ENCODE assay signal across 8 mouse cellular contexts in genomic region chr1:39361754-39362514, GRCm38 (mm10). TPM values are rescaled to one million over a fixed set of nuclear protein-coding genes. Genes with fewer than 3 reads are reported as not detected.
DNase-seq lines count a peak whose midpoint lies in the region; ATAC-seq and TF ChIP-seq lines count a peak whose summit lies in the region.

No protein-coding gene starts in this region.

- WGBS in intestine, embryonic 14.5 days, result 27% methylated on average over 24 of the region's 24 CpGs
- WGBS in midbrain, embryonic 15.5 days, result 31% methylated on average over 24 of the region's 24 CpGs

- no peak overlapping the region for H3K4me3 ChIP-seq in layer of hippocampus, adult 2 months
- H3K4me3 ChIP-seq in intestine, embryonic 14.5 days (ENCODE audit: low read depth, low read length), result peak overlapping the region; percentile 10; the same call in 1 of the 2 replicates
- peak overlapping the region; percentile 26 for H3K4me3 ChIP-seq in midbrain, embryonic 15.5 days

- no peaks in the 10 kb centered on the region for H3K36me3 ChIP-seq in intestine, embryonic 14.5 days (ENCODE audit: control insufficient read depth, insufficient read depth, low read length)
- H3K36me3 ChIP-seq in midbrain, embryonic 15.5 days (replicated peaks), result no peaks in the 10 kb centered on the region

- peak overlapping the region; percentile 44 for H3K4me2 ChIP-seq in intestine, embryonic 14.5 days (ENCODE audit: low read length)
- peak overlapping the region; percentile 49 for H3K4me2 ChIP-seq in midbrain, embryonic 15.5 days

- no peaks in the 10 kb centered on the region for H3K27me3 ChIP-seq in intestine, embryonic 14.5 days (replicated peaks; ENCODE audit: control insufficient read depth, insufficient read depth, low read length)
- no peaks in the 10 kb centered on the region for H3K27me3 ChIP-seq in midbrain, embryonic 15.5 days (replicated peaks)

- no peak overlapping the region for H3K27ac ChIP-seq in layer of hippocampus, adult 2 months
- no peak overlapping the region for H3K27ac ChIP-seq in intestine, embryonic 14.5 days (ENCODE audit: low read depth)
- no peak overlapping the region for H3K27ac ChIP-seq in midbrain, embryonic 15.5 days

- DNase-seq in layer of hippocampus, adult 2 months (ENCODE audit: low spot score in 2 of 2), result no peak
- DNase-seq in layer of hippocampus, postnatal 36 days, result no peak
- DNase-seq in intestine, embryonic 14.5 days (ENCODE audit: low spot score), result no peak
- DNase-seq in left cerebral cortex, postnatal 10 days (ENCODE audit: extremely low spot score in 1 of 2, low spot score in 2 of 2), result no peak
- no peak for DNase-seq in right cerebral cortex, postnatal 4 days
- no peak for DNase-seq in thymus, postnatal 10 days (ENCODE audit: low spot score in 2 of 2)

- 0 out of 2 replicates have a peak, but pooled peaks cover under 1% of the 10 kb centered on the region for H3K4me1 ChIP-seq in intestine, embryonic 14.5 days (replicated peaks; ENCODE audit: control insufficient read depth, insufficient read depth, low read length)
- H3K4me1 ChIP-seq in midbrain, embryonic 15.5 days, result peaks cover 7% of the 10 kb centered on the region

- 0 out of 2 replicates have a peak, but pooled peaks have one; percentile 55 for ATAC-seq in erythroblast, adult 5-6 weeks (replicated peaks; ENCODE audit: low FRiP score, poor library complexity, severe bottlenecking)
- ATAC-seq in intestine, embryonic 14.5 days (replicated peaks; ENCODE audit: low FRiP score, low TSS enrichment, low read depth), result no peak
- ATAC-seq in midbrain, embryonic 15.5 days (replicated peaks), result 0 out of 2 replicates have a peak, but pooled peaks have one; percentile 25

- no peak overlapping the region for H3K9ac ChIP-seq in intestine, embryonic 14.5 days (ENCODE audit: low read length)
- peak overlapping the region; percentile 29; the same call in 1 of the 2 replicates for H3K9ac ChIP-seq in midbrain, embryonic 15.5 days

- no peaks in the 10 kb centered on the region for H3K9me3 ChIP-seq in intestine, embryonic 14.5 days (ENCODE audit: control insufficient read depth, low read length)
- H3K9me3 ChIP-seq in midbrain, embryonic 15.5 days, result no peaks in the 10 kb centered on the region

- peak; percentile 31 for TF ChIP-seq CTCF in layer of hippocampus, adult 2 months (conservative IDR thresholded peaks at IDR 0.05)

- intact Hi-C loops in left cerebral cortex, postnatal 10 days (cut with DNase I), result no loop called here

RNA-seq across cellular contexts. Expression of gene Rpl31, which starts 5.7 kb away (rescaled TPM):
- total RNA-seq in layer of hippocampus, adult 2 months (2021), result 100 to 1,000 TPM; 538 to 549 TPM
- total RNA-seq in layer of hippocampus, postnatal 36 days (2021), result 100 to 1,000 TPM; 429 to 541 TPM
- 473 and 504 TPM in 2 replicates for total RNA-seq in erythroblast, adult 5-6 weeks (2015; ENCODE audit: low replicate concordance)
- 101 and 131 TPM in 2 replicates for total RNA-seq in erythroblast, adult 5-6 weeks (2017; ENCODE audit: low replicate concordance)
- 795 and 877 TPM in 2 replicates for polyA plus RNA-seq in intestine, embryonic 14.5 days (2014; fragmentation: Nextera tagmentation; extraction: Ambion mirVana)
- 250 and 292 TPM in 2 replicates for polyA plus RNA-seq in midbrain, embryonic 15.5 days (2015; fragmentation: Nextera tagmentation; extraction: Ambion mirVana)
- 100 to 1,000 TPM; 490 to 500 TPM for total RNA-seq in left cerebral cortex, postnatal 10 days (2021)
